Mouse (Mus musculus): ENCODE results near the gene Pax8.
A peak's percentile ranks its signal among the peaks of the same experiment; 100 is the strongest.

Gene Pax8

DNA sequence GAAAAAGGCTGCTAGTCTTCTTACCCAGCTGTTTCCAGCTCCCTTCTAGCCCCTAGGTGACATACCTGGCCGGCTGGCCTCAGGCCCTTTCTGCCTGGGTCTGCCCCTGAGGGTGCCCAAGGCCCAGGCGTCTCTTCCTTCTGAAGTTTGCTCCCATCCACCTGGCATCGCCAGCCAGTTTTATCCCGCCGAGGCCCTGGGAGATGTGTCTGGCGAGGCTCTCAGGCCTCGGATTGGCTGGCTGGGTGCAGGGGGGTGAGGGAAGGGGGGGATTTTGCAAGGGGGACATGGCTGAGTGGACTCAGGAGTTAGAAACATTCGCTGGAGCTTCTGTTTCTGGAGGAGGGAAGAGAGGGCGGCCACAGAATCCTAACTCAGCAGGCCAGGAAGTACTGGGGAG, at the start of gene Pax8:
Gene Pax8, minus strand, starts transcription at position 180 of the 400 bp plus-strand sequence.
- no peak for DNase-seq (ENCODE audit: low read depth)

DNA sequence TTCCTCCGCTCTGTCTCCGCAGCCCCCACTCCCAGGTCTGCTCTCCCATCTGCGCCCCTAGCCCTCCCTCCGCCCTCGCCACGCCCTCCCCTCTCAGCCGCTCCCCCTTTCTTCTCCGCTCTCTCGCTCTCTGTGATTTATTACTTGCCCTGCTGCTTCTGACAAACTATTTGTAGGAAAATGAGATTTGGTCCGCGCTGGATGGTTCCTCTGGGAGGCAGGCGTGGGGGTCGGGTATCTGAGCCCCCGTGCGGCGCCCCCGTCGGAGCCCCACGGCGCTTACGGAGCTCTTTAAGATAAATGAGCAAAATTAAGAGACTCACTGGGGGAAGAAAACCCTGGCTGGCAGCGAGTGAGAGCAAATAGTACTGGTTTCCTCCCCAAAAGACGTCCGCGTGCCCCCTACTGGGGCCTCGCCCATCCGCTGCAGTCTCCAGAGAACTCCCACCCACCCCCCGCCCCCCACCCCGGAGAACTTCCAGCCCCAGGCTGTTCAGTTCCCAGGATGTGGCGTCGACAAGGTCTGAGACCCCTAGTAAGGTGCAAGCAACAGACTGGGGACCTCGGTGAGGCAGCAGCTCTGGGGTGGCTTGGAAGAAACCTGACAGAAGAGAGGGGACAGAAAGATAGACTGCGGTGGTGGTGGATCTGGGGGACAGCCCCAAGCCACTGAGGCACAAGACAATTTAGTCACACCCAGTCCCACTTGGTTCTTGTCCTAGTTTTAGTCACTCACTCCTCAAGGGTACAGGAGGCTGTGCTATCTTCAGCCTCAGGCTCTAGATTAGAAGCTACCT, 46.2 kb upstream of the Pax8 start:
- no peak for DNase-seq (ENCODE audit: low read depth)

DNA sequence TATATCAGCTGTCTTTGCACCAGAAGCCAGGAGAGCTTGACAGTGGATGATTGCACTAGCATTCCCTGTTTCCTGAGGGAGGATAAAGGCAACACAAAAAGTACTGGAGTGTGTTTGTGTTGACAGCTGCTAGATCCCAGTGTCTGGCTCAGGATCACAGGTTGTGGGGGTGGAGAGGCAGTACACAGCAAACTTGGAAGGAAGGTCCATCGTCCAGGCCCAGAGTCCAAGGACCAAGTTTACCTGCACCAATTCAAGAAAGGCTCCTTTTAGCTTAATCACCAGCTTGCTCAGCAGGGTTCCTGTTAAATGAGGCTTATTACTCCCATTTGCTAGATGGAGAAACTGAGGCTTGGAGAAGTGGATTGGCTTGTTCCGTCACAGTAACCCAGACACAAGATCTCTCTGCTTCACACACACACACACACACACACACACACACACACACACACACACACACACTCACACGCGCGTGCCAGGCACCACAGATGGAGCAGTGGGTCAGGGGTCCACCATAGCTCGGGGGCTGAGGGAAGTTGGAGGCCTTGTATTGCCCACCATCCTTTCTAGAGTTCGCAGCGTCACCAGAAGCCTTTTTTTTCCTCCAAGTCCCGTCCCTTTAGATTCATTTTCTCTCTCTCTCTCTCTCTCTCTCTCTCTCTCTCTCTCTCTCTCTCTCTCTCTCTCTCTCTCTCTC, 45.3 kb upstream of the Pax8 start:
- no peak for DNase-seq (ENCODE audit: low read depth)

DNA sequence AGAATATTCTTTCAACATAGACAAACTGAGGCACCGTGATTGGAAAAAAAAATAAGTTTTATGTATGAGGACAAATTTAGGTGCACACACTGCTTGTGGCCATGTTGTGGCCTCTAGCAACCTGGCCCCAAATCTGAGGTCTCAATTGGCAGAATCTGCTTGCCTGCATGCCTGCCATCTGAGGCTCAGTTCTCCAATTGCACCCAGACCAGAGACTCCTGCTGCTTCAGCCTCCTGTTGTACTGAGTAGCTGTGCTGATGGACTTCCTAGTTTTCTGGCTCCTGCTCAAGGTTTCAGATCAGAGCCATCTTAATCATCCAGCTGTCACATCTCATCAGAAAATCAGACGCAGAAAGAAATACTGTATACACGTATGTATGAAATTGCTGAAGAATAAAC, 41.5 kb upstream of the Pax8 start:
- no peak for DNase-seq (ENCODE audit: low read depth)

DNA sequence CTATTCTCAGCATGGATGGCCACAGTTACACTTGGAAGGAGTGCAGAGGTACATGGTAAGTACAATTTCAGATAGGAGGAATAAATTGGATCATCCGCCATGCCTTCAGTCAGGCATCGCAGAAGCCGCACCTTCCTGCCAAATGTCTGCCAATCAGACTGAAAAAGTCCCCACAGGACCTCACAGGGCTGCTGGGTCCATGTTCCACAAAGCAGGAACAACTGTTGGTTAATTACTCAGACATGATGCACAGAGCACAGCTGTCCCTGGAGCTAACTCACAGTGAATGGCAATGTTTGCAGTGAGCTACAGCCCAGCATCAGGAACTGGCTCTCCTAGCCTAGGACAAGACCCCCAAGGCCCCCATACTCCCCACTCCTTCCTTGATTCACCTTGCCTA, 32.0 kb upstream of the Pax8 start:
- no peak for DNase-seq (ENCODE audit: low read depth)

DNA sequence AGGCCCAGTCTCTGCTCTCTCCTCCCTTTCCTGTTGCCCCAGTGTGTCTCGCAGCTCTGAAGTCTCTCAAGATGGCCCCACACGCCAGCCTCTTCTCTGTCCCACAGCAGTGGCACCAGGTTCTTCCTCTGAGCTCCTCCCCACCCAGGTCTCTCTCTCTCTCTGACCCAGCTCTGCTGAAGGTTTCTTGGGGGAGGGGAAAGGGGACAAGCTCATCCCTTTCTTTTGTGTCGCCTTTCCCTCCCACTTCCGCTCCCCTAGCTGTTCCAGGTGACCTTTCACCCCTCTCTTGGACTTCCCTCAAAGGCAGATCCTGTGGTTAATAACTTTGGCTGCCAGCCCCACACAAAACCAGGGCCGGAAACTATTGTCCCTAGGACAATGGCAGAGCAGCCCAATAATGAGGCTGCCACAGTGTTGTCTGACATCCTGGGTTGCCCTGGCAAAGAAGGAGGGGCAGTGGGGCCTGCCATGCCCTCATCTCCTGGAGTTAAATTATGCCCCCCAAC, 27.6 kb upstream of the Pax8 start:
- DNase-seq (ENCODE audit: low read depth): no peak

- DNase-seq (ENCODE audit: low read depth): no peak
Measured at GRCm38 (mm10) chr2:24500921-24501320, 25.5 kb upstream of the Pax8 start.

DNA sequence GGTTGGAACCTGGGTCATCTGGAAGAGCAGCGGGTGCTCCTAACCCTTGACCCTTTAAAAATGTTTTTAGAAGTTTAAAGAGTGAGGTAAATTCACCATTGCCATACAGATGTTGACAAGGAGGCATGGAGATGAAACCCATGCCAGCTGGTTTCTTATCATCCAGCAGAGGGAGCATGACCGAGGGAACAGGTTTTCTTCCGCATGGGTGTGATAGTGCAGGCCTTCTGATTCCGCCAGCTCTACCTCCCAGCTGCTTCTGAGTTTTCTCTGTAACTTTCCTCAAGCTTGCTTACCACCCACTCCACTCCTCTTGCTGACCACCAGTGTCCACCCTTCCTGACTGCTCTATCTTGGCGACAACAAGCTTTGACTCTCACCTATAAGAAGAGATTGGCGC, 15.2 kb upstream of the Pax8 start:
- DNase-seq (ENCODE audit: low read depth): peak; percentile 10

GRCm38 (mm10) chr2:24488660-24489059, 13.3 kb upstream of the Pax8 start:
- DNase-seq (ENCODE audit: low read depth): no peak

GRCm38 (mm10) chr2:24487056-24487825, 11.8 kb upstream of the Pax8 start:
- no peak for DNase-seq (ENCODE audit: low read depth)

- no peak for DNase-seq (ENCODE audit: low read depth)
Measured at GRCm38 (mm10) chr2:24485398-24485797, 10.0 kb upstream of the Pax8 start.

DNA sequence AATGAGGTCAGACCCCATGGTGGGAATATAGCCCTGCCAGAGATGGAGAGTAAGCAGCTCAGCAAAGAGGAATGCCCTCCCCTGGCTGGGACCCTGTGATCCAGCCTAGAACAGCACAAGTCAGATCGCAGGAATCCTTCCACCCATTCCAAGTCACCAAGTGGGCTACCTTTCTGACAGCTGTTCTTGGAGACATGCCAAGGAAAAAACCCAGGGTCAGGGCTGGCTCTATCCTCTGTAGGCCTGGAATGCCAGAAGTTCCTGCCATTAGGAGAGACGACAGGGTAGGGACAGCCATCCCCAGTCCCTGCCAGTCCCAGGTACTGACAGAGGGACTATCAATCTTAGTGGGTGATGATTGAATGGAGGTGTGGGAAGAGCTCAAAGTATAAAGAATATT, 4.5 kb upstream of the Pax8 start:
- no peak for DNase-seq (ENCODE audit: low read depth)

- DNase-seq (ENCODE audit: low read depth): no peak
Measured at GRCm38 (mm10) chr2:24479151-24479550, 3.8 kb upstream of the Pax8 start.

GRCm38 (mm10) chr2:24478611-24479010, 3.2 kb upstream of the Pax8 start:
- no peak for DNase-seq (ENCODE audit: low read depth)

GRCm38 (mm10) chr2:24474514-24475378, 653 bp downstream of the Pax8 start:
- no peak for DNase-seq (ENCODE audit: low read depth)

DNA sequence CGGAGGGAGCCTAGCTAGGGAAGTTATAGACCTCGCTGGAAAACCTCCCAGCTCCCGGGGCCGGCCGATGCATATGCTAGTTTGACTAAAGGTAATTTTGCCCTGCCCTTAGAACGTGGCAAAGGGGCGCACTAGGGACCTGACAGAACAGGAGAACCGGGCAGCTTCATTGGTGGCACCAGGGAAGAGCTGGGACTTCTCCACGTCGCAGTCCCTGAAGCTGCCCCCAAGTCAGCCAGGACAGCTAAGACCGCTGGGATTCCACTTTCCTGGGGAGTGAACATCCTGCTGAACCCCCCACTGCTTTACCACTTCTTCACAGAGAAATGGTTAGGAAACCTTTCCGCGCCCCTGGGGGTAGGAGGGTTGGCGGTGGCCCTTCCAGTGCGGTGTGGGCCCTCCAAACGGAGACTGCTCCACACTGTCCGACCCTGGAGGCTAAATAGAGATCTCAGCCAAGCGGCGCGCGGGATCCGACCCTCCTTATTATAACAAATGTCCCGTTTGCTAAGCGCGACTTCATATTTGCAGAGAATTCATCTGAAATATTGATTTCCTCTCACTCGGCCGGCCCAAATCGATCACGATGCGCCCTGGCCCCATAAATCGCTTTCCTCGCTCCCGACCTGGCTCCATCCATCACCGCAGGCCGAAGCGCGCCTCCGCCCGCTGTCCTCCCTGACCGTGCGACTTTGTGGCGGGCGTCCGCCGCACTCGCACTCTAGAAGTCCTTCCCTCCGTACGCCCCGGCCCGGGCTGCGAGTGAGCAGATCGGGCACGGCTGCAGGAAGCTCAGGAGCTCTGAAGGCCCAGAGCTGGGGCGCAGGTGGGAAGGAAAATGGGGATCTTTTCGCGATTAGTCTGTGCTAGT, 1.5 kb downstream of the Pax8 start:
- no peak for DNase-seq (ENCODE audit: low read depth)

- DNase-seq (ENCODE audit: low read depth): no peak
Measured at GRCm38 (mm10) chr2:24472677-24473076, 2.7 kb downstream of the Pax8 start.

- DNase-seq (ENCODE audit: low read depth): no peak
Measured at GRCm38 (mm10) chr2:24472111-24472510, 3.3 kb downstream of the Pax8 start.

GRCm38 (mm10) chr2:24469102-24469501, 6.3 kb downstream of the Pax8 start:
- no peak for DNase-seq (ENCODE audit: low read depth)

DNA sequence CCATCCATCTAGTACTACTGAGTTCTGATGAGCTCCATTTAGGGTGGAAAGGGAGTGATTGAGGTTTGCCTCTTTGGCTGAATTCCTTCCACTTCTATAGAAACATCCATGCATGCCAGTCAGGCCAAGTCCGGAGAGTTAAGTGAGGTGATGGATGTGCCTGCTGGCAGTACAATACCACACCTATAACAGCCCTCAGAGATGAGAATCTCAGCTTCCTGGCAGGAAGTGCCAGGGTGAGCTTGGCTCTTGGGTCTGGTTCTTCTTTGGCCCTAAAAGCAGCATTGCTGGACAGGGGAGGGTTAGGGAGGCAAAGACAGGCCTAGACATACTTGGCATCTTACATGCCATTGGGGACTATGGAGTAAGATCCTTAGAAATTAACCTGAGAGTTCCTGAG, 7.0 kb downstream of the Pax8 start:
- no peak for DNase-seq (ENCODE audit: low read depth)

DNA sequence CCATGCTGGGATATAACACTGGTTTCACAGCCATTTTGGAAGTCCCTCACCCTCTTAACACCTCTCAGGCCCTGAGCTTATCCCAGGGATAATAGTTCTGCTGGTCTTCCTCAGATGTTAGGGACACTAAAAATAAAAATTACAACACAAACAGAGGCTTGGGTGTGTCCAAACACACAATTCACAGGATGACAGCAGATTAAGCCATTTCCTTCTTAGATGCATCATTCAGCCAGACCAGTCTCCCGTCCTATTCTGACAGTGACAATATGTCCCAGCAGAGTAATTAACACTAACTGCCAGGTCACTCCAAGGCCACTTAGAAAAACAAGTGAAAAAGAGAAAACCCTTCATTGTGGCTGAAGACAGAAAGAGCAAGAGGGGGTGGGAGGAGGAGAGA, 8.2 kb downstream of the Pax8 start:
- DNase-seq (ENCODE audit: low read depth): no peak
